Mouse (Mus musculus): Measurements from ENCODE around the gene Trim25. TPM values are rescaled to one million over a fixed set of nuclear protein-coding genes. Genes with fewer than 3 reads are reported as not detected.
A peak's percentile ranks its signal among the peaks of the same experiment; 100 is the strongest.

The Trim25 gene
- polyA plus RNA-seq, 1 experiment, result 2.5 TPM

- H3K27ac ChIP-seq (ENCODE audit: insufficient read depth, low read length), result no peak overlapping the region
- no peak overlapping the region for H3K4me3 ChIP-seq (replicated peaks; ENCODE audit: insufficient read depth, low read depth, low read length)
- H3K4me1 ChIP-seq (ENCODE audit: control insufficient read depth, insufficient read depth, low read length), result no peaks in the 10 kb centered on the region
- H3K27me3 ChIP-seq (ENCODE audit: control insufficient read depth, insufficient read depth, low read length), result no peaks in the 10 kb centered on the region
- 80% methylated on average over 11 of the region's 11 CpGs for WGBS
- TF ChIP-seq CTCF (IDR thresholded peaks at IDR 0.05; ENCODE audit: borderline replicate concordance, insufficient read depth, low read depth, low read length) (no peak), POLR2A (IDR thresholded peaks at IDR 0.05; ENCODE audit: borderline replicate concordance, insufficient read depth, low read length) (no peak)
- DNase-seq, result no peak
These were observed 68.8 kb downstream of the Trim25 start for GRCm38 (mm10) chr11:89067871-89068490.

- 33% methylated on average over 14 of the region's 14 CpGs for WGBS
These were observed 69.5 kb downstream of the Trim25 start for GRCm38 (mm10) chr11:89068649-89069048.

GRCm38 (mm10) chr11:89069303-89069702, 70.1 kb downstream of the Trim25 start:
- H3K4me1 ChIP-seq (ENCODE audit: control insufficient read depth, insufficient read depth, low read length), result no peaks in the 10 kb centered on the region
- no peaks in the 10 kb centered on the region for H3K27me3 ChIP-seq (ENCODE audit: control insufficient read depth, insufficient read depth, low read length)
- H3K4me3 ChIP-seq (replicated peaks; ENCODE audit: insufficient read depth, low read depth, low read length), result no peak overlapping the region
- no peak overlapping the region for H3K27ac ChIP-seq (ENCODE audit: insufficient read depth, low read length)
- DNase-seq, result peak; percentile 50 to 54
- TF ChIP-seq POLR2A (IDR thresholded peaks at IDR 0.05; ENCODE audit: borderline replicate concordance, insufficient read depth, low read length) (no peak), CTCF (IDR thresholded peaks at IDR 0.05; ENCODE audit: borderline replicate concordance, insufficient read depth, low read depth, low read length) (peak; percentile 42; the same call in 1 of the 2 replicates)
- WGBS, result 17% methylated on average over 6 of the region's 6 CpGs

More at GRCm38 (mm10) chr11:89068649-89069048, 69.5 kb downstream of the Trim25 start:
- Histone ChIP-seq H3K4me1 (ENCODE audit: control insufficient read depth, insufficient read depth, low read length) (no peaks in the 10 kb centered on the region), H3K27ac (ENCODE audit: insufficient read depth, low read length) (no peak overlapping the region), H3K27me3 (ENCODE audit: control insufficient read depth, insufficient read depth, low read length) (no peaks in the 10 kb centered on the region), H3K4me3 (replicated peaks; ENCODE audit: insufficient read depth, low read depth, low read length) (no peak overlapping the region)
- no peak for DNase-seq
- TF ChIP-seq CTCF (IDR thresholded peaks at IDR 0.05; ENCODE audit: borderline replicate concordance, insufficient read depth, low read depth, low read length) (no peak), POLR2A (IDR thresholded peaks at IDR 0.05; ENCODE audit: borderline replicate concordance, insufficient read depth, low read length) (no peak)

Other genes with a start within 250 kb of the Trim25 start
- gene Akap1, start 134.8 kb upstream of the Trim25 start, polyA plus RNA-seq (2012; rRNA removed), result 41.5 and 42.8 TPM in 2 replicates
- 17.5 and 18.6 TPM in 2 replicates for gene Scpep1, start 43.9 kb upstream of the Trim25 start, polyA plus RNA-seq (2012; rRNA removed)
- not detected in 2 replicates for gene Elobl, start 32.4 kb upstream of the Trim25 start, polyA plus RNA-seq (2012; rRNA removed)
- gene Coil, start 29.1 kb upstream of the Trim25 start, polyA plus RNA-seq (2012; rRNA removed), result 22.3 and 23.5 TPM in 2 replicates
- gene Dgke, start 67.5 kb downstream of the Trim25 start, polyA plus RNA-seq (2012; rRNA removed), result 34.0 and 39.5 TPM in 2 replicates
- gene Gm525, start 74.5 kb downstream of the Trim25 start, polyA plus RNA-seq (2012; rRNA removed), result 0.40 and 0.65 TPM in 2 replicates